In the genomic region with DNA sequence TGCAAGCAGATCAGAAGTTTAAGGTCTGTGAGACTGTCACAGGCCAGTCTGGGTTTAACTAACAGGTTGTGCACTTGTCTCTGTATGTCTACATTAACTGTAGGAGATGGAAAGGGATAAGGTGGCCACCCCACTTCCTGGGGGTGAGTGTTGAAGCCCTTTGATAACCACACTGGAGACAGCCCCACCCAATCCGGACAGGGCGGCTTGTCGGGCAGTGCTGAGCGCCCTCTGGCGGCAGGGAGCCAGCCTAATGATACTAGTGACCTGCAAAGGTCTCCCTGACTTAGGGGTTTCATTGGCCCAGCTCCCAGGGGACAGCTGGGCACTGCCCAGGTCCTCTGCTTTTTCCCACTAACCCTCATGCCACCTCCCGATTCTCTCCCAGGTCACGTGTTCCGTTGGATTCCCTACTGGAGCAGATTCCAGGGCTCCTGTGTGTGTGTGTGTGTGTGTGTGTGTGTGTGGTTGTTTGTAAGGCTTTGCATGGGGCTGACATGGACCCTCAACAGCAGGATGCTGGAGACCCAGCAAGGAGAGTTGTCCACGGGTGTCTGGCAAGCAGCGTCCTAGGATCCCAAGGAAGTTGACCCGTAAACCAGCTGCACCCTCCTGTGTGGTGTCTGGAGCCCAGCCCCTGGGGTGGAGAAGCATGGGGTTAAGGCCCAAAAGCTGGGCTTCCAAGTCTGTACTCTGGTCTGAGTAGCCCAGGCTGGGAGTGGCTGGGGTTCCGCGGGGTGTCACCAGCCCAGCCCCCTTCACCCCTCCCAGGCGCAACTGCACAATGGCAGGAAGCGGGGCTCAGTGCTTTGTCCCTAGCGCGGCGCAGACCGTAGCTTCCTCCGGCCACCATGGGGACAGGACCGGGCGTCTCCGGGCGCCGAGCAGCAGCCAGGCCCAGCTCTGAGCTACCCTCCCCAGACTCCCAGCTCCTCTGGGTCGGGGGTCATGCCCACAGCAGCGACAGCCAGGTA, we compare ENCODE assay signal across 8 mouse cellular contexts. TPM values are rescaled to one million over a fixed set of nuclear protein-coding genes. Genes with fewer than 3 reads are reported as not detected.
A peak's percentile ranks its signal among the peaks of the same experiment; 100 is the strongest.
DNase-seq lines count a peak whose midpoint lies in the region; ATAC-seq lines count a peak whose summit lies in the region.

No protein-coding gene starts in this region.

- no peaks in the 10 kb centered on the region for H3K9me3 ChIP-seq in intestine, embryonic 14.5 days (ENCODE audit: control insufficient read depth, low read length)
- no peaks in the 10 kb centered on the region for H3K9me3 ChIP-seq in liver, embryonic 15.5 days (replicated peaks)

- 32% methylated on average over 26 of the region's 27 CpGs for WGBS in intestine, embryonic 14.5 days
- WGBS in liver, embryonic 15.5 days (ENCODE audit: insufficient replicate concordance), result 13% methylated on average over 27 of the region's 27 CpGs

- no peak overlapping the region for H3K27ac ChIP-seq in intestine, embryonic 14.5 days (ENCODE audit: low read depth)
- peak overlapping the region; percentile 61 for H3K27ac ChIP-seq in liver, embryonic 15.5 days (replicated peaks)

- no peaks in the 10 kb centered on the region for H3K4me1 ChIP-seq in intestine, embryonic 14.5 days (replicated peaks; ENCODE audit: control insufficient read depth, insufficient read depth, low read length)
- H3K4me1 ChIP-seq in liver, embryonic 15.5 days (replicated peaks), result peaks cover 78% of the 10 kb centered on the region

- peak overlapping the region; percentile 3; the same call in 1 of the 2 replicates for H3K4me3 ChIP-seq in intestine, embryonic 14.5 days (ENCODE audit: low read depth, low read length)
- peak overlapping the region; percentile 27 for H3K4me3 ChIP-seq in liver, embryonic 15.5 days (replicated peaks)

- H3K4me2 ChIP-seq in intestine, embryonic 14.5 days (ENCODE audit: low read length), result no peak overlapping the region
- H3K4me2 ChIP-seq in liver, embryonic 15.5 days, result peak overlapping the region; percentile 29

- no peak for ATAC-seq in intestine, embryonic 14.5 days (replicated peaks; ENCODE audit: low FRiP score, low TSS enrichment, low read depth)
- peak; percentile 40 for ATAC-seq in liver, embryonic 15.5 days (ENCODE audit: insufficient read depth)

- DNase-seq in 3T3-L1 (ENCODE audit: low read depth, low spot score) (peak; percentile 52), R1 (ENCODE audit: low read depth, low spot score) (peak; percentile 78)
- DNase-seq in cerebellum, postnatal 36 days, result peak; percentile 63 to 67
- DNase-seq in gastrocnemius, postnatal 25 days, result peak; percentile 64
- peak; percentile 78 for DNase-seq in intestine, embryonic 14.5 days (ENCODE audit: low spot score)
- DNase-seq in neural tube, embryonic 10.5 days (ENCODE audit: extremely low spot score, low spot score), result peak; percentile 75
- DNase-seq in thymus, postnatal 36 days, result peak; percentile 69

- H3K36me3 ChIP-seq in intestine, embryonic 14.5 days (ENCODE audit: control insufficient read depth, insufficient read depth, low read length), result no peaks in the 10 kb centered on the region
- no peaks in the 10 kb centered on the region for H3K36me3 ChIP-seq in liver, embryonic 15.5 days (replicated peaks)

- no peak overlapping the region for H3K9ac ChIP-seq in intestine, embryonic 14.5 days (ENCODE audit: low read length)
- H3K9ac ChIP-seq in liver, embryonic 15.5 days, result peak overlapping the region; percentile 21; the same call in 1 of the 2 replicates

- H3K27me3 ChIP-seq in intestine, embryonic 14.5 days (replicated peaks; ENCODE audit: control insufficient read depth, insufficient read depth, low read length), result no peaks in the 10 kb centered on the region
- H3K27me3 ChIP-seq in liver, embryonic 15.5 days, result 0 out of 2 replicates have a peak, but pooled peaks cover 3% of the 10 kb centered on the region

RNA-seq across cellular contexts. Expression of a gene that starts 19.5 kb away (rescaled TPM):
- 1 to 10 TPM; 1.2 TPM for total RNA-seq in gastrocnemius, postnatal 25 days (2021)
- 0.97 and 0.98 TPM in 2 replicates for polyA plus RNA-seq in intestine, embryonic 14.5 days (2014; fragmentation: Nextera tagmentation; extraction: Ambion mirVana)
- 0.37 and 0.50 TPM in 2 replicates for polyA plus RNA-seq in liver, embryonic 15.5 days (2015; fragmentation: Nextera tagmentation; extraction: Ambion mirVana)

RNA-seq across cellular contexts. Expression of a gene that starts 23.9 kb away (rescaled TPM):
- total RNA-seq in gastrocnemius, postnatal 25 days (2021), result 1 to 10 TPM; 5.0 to 6.5 TPM
- polyA plus RNA-seq in intestine, embryonic 14.5 days (2014; fragmentation: Nextera tagmentation; extraction: Ambion mirVana), result 9.0 and 9.2 TPM in 2 replicates
- 5.1 and 5.9 TPM in 2 replicates for polyA plus RNA-seq in liver, embryonic 15.5 days (2015; fragmentation: Nextera tagmentation; extraction: Ambion mirVana)

RNA-seq across cellular contexts. Expression of a gene that starts 55.9 kb away (rescaled TPM):
- total RNA-seq in gastrocnemius, postnatal 25 days (2021), result under 1 TPM; 0.23 to 0.38 TPM
- polyA plus RNA-seq in intestine, embryonic 14.5 days (2014; fragmentation: Nextera tagmentation; extraction: Ambion mirVana), result 22.8 and 24.2 TPM in 2 replicates
- polyA plus RNA-seq in liver, embryonic 15.5 days (2015; fragmentation: Nextera tagmentation; extraction: Ambion mirVana), result 1.5 and 2.0 TPM in 2 replicates

RNA-seq across cellular contexts. Expression of a gene that starts 57.1 kb away (rescaled TPM):
- total RNA-seq in gastrocnemius, postnatal 25 days (2021), result 1 to 10 TPM; 9.6 TPM
- 34.9 and 36.0 TPM in 2 replicates for polyA plus RNA-seq in intestine, embryonic 14.5 days (2014; fragmentation: Nextera tagmentation; extraction: Ambion mirVana)
- polyA plus RNA-seq in liver, embryonic 15.5 days (2015; fragmentation: Nextera tagmentation; extraction: Ambion mirVana), result 13.7 and 14.6 TPM in 2 replicates

RNA-seq across cellular contexts. Expression of a gene that starts 57.9 kb away (rescaled TPM):
- under 1 TPM; 0.84 to 0.86 TPM for total RNA-seq in gastrocnemius, postnatal 25 days (2021)
- 0.14 and 0.17 TPM in 2 replicates for polyA plus RNA-seq in intestine, embryonic 14.5 days (2014; fragmentation: Nextera tagmentation; extraction: Ambion mirVana)
- polyA plus RNA-seq in liver, embryonic 15.5 days (2015; fragmentation: Nextera tagmentation; extraction: Ambion mirVana), result 0.07 and 0.13 TPM in 2 replicates
